Mouse (Mus musculus): Measurements from ENCODE around the gene Rps9.

GRCm38 (mm10) chr7:3685400-3686187 is 18.2 kb upstream of the Rps9 start:
- TF ChIP-seq ZNF384 (IDR thresholded peaks at IDR 0.05; ENCODE audit: low read depth, low read length) (no peak), HCFC1 (IDR thresholded peaks at IDR 0.05; ENCODE audit: borderline replicate concordance, insufficient read depth, low read length) (no peak), MAFK (IDR thresholded peaks at IDR 0.05; ENCODE audit: insufficient read depth, low read depth, low read length) (no peak), CHD2 (IDR thresholded peaks at IDR 0.05; ENCODE audit: low read depth, low read length) (no peak), ZC3H11A (IDR thresholded peaks at IDR 0.05; ENCODE audit: borderline replicate concordance, low read depth, low read length) (no peak)

Measured in ES-E14 (cell line).